Mouse (Mus musculus): ENCODE results near the gene Dynlt1a.
A peak's percentile ranks its signal among the peaks of the same experiment; 100 is the strongest.
"Not testable (repeated sequence)": the region's sequence is repeated elsewhere in the genome, so short reads cannot be mapped to it uniquely, and the experiment has no call there.

The Dynlt1a gene

GRCm38 (mm10) chr17:6317339-6317985 lies at the start of gene Dynlt1a:
Gene Dynlt1a, minus strand, starts transcription at chr17:6317500.
- peak; percentile 92 for DNase-seq (ENCODE audit: low read depth, low spot score)

DNA sequence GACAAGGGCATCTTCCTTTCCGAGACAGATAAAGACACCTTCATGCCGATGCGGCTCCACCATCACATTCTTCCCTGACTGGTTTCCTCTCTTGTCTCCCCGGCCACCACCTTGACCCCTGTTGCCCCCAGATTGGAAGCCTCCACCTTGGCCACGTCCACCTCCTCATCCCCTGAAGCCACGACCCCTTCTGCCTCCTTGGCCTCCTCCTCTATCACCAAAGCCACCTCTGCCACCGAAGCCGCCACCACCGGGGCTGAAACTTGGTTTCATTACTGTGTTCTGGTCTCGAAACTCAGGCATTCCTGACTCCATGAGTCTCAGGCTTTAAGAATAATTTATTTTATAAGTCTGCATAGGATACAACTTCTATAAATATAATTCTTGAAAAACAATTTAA lies 38.0 kb upstream of the Dynlt1a start:
- DNase-seq (ENCODE audit: low read depth, low spot score): not testable (repeated sequence)

DNA sequence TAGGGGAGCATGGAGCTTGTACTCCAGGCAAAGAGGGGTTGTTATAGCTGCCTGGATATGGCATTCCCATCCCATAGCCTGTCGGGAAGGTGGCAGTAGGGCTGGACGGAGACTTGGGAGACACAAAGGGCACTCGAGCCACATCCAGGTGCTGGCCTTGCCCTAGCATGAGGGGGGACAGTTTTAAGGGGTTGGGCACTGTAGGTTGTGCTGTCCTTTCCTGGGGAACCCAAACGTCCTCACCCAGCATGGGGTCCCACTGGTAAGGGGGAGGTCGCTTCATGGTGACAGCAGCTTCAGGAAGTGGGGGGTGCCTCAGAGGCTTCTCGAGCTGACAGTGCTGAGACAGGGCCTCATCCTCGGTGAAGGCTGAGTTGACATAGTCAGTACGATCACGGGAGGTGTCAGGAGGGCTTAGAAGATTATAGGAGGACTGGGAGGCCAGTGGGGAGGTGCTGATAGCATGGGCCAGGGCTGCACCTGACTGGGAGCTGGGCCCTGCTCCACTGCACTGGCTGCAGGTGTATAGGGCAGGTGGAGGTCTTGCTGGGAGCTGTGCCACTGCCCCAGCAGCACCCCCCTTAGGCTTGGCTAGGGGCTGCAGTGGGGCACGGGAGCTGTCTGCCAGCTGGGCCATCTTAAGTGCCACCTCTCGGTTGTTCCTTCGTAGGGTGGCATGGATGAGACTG lies 25.4 kb upstream of the Dynlt1a start:
- DNase-seq (ENCODE audit: low read depth, low spot score): not testable (repeated sequence)

- not testable (repeated sequence) for DNase-seq (ENCODE audit: low read depth, low spot score)
Measured at GRCm38 (mm10) chr17:6328997-6329396, 11.7 kb upstream of the Dynlt1a start.

- DNase-seq (ENCODE audit: low read depth, low spot score): not testable (repeated sequence)
Measured at GRCm38 (mm10) chr17:6327554-6327953, 10.3 kb upstream of the Dynlt1a start.

- not testable (repeated sequence) for DNase-seq (ENCODE audit: low read depth, low spot score)
Measured at GRCm38 (mm10) chr17:6325543-6325942, 8.2 kb upstream of the Dynlt1a start.

DNA sequence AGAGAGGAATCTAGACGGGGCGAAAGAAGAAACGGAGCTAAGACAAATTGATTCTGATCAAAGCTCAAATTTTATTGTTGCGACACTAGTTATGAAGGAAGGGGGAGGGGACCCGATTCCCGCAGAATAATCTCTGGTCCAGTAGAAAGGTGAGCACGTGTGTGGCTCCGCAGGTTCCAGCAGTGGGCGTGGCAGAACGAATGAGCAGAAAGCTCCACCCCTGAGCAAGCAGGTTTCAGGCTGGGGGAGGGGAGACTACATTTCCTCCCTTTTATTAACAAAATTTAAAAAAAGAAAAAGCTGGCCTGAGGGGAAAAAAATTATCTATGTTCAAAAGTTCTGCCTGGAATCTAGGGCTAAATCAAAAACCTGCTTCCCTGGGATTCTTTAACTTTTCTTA lies 7.7 kb upstream of the Dynlt1a start:
- not testable (repeated sequence) for DNase-seq (ENCODE audit: low read depth, low spot score)

DNA sequence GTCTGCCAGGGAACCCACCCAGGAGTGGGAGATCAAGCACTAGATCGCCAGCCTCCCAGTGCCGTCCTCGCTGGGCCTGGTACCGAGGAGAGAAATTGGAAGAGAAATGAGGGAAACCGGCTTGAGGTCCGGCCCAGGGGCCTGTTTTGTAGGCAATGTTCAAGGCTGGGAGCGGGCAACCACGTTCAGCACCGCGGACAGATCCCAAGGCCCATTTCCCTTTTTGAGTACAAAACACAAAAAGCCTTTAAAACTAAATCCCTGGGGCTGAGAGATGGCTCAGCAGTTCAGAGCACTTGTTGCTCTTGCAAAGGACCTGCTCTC lies 4.4 kb upstream of the Dynlt1a start:
- DNase-seq (ENCODE audit: low read depth, low spot score): not testable (repeated sequence)

DNA sequence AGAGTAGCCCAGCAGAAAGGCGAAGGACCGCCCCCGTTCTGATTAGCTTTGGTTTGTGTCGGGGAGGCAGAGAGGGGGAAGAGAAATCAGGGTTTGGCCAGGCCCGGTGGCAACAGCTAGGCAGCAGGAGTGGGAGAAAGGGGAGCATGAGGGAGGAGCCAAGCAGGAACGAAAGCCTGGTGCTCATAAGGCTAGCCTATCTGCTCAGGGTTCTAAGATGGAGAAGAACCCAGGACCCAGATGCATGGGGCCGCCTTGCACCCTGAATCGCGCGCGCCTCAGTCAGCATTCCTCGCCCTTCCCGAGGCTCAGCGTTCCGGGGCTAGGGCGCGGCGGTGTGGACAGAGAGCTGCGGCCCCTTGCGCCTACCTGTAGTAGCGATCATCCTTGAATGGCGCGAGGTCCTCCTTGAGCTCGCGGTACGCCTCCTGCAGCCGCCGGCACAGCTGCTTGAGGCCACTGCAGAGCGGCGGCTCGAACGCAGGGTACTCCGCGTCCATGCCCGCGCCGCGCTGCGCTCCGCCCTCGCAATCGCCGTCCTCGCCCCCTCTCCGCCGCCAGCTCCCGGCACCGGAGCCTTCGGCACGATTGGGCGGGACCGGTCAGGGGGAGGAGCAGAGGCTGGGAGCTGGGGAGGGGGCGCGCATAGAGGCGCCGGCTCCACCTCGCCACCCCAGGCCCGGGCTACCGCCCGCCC lies 3.9 kb upstream of the Dynlt1a start:
- DNase-seq (ENCODE audit: low read depth, low spot score): not testable (repeated sequence)

DNA sequence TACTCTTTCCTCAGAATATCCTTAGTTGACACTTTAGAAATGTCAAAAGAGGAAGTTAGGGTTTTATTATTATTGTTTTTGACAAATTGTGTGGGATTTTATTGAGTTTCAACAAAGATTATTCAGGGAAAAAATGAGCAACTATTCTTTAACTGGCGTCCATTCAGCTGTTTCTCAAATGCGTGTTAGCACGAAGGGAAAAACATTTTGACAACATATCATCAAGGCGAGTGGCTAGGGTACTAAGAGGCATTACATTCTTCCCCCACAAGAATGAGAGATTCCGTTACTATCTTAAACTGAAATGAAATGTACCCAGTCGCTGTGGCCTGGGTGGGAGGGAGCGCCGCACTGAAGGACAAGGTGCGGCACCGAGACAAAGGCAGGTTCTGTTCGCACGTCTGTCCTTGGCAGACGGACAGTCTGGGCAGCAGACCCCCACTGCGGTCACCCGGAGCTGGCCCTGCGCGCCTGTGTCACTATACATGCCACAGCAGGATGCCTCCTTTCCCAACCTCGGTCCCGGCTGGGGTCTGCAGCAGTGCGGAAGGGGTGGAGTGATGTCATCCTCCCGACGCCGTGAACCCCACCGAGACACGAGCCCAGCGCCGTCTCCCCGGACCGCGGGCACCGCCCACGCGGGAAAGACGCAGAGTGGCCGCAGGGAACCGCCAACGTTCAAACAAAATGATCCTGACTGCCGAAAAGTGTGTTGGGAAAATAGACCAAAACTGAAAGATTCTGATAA lies 747 bp downstream of the Dynlt1a start:
- DNase-seq (ENCODE audit: low read depth, low spot score): peak; percentile 37

DNA sequence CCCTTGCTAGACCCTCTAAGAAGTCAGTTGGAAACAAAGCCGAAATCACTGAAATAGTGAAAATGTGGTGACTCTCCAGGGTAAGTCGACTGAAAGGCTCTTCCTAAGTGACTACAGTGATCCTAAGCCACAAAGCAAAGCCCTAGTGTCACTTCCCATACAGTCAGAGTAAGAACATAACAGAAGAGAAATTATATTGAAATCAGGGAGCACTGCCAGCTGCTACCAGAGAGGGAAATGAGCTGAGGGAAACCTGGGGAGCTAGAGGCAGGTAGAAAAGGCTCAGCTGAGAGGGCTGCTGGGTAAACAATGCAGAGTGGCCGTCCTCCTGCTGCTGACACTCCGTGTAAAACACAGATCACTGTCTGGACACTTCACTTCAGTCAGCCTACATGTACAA lies 1.6 kb downstream of the Dynlt1a start:
- not testable (repeated sequence) for DNase-seq (ENCODE audit: low read depth, low spot score)

DNA sequence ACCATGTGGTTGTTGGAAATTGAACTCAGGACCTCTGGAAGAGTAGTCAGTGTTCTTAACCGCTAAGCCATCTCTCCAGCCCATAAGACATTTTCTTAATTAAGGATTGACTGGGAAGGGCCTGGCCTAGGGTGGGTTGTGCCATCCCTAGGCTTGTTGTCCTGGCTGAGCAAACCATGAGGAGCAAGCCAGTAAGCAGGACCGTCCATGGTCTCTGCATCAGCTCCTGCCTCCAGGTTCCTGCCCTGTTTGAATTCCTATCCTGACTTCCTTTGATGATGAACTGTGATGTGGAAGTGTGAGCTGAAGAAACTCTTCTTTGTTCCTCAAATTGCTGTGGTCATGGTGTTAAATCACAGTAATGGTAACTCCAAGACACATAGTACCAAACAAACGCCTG lies 2.8 kb downstream of the Dynlt1a start:
- not testable (repeated sequence) for DNase-seq (ENCODE audit: low read depth, low spot score)

DNA sequence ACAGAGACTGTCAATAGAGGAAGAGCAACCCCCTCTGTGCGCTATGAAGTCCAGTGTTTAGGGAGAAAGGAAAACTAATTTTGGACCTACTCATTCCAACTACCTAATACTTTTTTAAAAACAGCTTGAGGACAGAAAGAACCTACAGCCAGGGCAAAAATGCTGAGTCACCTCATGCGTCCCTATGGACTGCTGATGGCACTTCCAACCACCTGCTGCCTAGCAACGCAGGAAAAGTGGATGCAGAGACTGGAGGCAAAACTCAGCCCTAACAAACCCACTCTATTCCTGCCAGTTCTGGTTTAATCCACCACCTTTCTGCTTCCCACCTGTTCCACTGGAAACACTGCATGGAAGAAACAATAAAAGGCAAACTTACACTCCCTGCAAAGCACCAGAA lies 4.5 kb downstream of the Dynlt1a start:
- DNase-seq (ENCODE audit: low read depth, low spot score): not testable (repeated sequence)

DNA sequence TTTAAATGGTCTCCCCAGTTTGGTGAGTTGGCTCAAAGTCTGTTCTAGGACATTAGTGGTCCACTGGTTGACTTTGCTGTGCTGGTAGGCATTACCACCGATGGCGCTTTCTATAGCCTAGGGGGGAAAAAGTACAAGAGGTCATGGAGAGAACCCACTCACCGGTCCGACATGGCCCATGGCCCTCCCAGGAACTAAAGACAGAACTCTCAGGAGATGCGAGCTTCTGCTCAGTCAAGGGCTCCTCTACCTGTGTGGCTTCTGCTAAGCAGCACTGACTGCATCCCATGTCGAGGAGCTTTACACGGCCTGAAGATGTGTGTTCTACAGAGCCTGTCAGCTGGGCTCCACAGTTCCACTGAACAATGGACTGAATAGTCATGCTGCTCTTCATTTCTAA lies 5.6 kb downstream of the Dynlt1a start:
- not testable (repeated sequence) for DNase-seq (ENCODE audit: low read depth, low spot score)

GRCm38 (mm10) chr17:6306503-6306902 lies 10.8 kb downstream of the Dynlt1a start:
- DNase-seq (ENCODE audit: low read depth, low spot score): not testable (repeated sequence)

DNA sequence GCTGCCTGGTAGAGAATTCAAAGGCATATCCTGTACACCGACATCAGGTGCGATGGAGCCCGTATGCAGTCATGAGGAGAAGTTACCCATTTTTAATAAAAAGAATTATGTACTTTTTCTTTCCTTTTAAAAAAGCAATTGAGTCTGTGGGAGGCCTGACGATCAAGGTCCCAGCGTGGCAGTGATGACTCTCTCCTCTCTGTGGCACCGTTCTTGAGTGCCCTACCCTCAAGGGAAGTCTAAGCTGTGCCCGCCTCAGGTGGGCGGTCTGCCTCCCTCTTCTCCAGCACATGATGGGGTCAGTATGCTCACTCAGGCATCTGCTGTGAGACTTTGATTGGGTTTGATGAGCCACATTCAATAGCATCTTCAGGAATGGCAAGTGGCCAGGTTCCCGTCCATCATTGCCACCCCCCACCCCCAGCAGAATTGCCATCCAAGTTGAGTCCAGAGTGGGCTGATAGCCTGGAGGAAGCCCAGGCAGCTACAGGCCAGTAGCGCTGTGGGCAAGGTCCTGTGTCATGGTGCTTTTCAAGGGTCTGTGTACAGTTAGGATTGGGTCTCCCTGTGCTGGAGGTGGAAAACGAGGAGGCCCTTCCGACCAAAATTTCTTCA lies 11.5 kb downstream of the Dynlt1a start:
- DNase-seq (ENCODE audit: low read depth, low spot score): not testable (repeated sequence)

DNA sequence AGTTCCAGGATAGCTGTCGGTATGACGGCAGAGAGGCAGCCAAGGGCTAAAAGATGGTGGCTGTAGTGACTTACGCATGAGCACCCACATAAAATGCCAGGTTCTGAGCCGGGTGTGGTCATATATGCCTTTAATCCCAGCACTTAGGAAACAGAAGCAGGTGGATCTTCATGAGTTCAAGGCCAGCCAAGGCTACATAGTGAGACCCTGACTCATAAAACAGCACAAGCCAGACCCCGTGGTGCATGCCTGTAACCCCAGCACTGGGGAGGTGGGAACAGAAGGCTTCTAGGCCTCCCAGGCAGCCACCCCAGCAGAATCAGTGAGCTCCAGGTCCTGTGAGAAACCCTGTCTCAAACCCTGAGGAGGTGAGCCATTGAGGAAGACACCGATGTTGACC lies 12.4 kb downstream of the Dynlt1a start:
- not testable (repeated sequence) for DNase-seq (ENCODE audit: low read depth, low spot score)

- not testable (repeated sequence) for DNase-seq (ENCODE audit: low read depth, low spot score)
Measured at GRCm38 (mm10) chr17:6300190-6300863, 17.0 kb downstream of the Dynlt1a start.

DNA sequence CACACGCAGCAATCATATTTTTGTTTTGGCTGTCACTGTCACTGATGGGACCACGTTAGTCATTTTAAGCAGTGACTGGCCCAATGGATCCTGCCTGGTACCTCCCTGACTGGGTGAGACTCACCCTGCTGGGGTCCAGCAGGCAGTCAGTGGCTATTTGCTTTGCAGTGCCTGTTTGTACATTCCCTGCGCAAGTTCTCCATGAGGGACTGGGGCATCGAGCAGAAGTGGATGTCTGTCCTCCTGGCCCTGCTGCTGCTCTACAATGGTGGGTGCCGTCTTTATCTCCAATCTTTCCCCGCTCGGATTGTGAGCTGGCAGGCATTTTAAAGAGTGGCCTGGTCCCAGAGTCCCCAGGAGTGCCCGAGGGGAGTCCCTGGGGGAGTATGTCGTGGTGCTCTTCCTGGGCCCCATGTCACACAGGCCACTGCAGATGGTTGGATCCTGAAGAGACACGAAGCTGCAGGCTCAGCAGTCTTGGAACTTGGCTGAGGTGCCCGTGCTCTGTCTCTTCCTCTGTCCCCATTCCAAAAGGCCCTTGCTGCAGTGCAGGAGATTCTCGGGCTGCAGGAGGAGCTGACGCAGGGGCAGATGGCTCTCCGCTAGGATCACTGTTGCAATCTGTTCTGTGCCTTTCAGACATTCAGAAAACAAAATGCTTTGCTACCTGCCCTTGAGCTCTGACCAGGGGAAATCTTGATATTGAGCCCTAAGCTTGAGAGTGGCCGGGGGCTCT lies 20.1 kb downstream of the Dynlt1a start:
- not testable (repeated sequence) for DNase-seq (ENCODE audit: low read depth, low spot score)

- not testable (repeated sequence) for DNase-seq (ENCODE audit: low read depth, low spot score)
Measured at GRCm38 (mm10) chr17:6293882-6294281, 23.4 kb downstream of the Dynlt1a start.

Data from CD4-positive, CD25-positive, alpha-beta regulatory T cell, adult 2 months (primary cell).